ENCODE assay signal across 7 mouse cellular contexts in genomic region chr1:21161742-21162141, GRCm38 (mm10). TPM values are rescaled to one million over a fixed set of nuclear protein-coding genes. Genes with fewer than 3 reads are reported as not detected.
DNase-seq lines count a peak whose midpoint lies in the region; ATAC-seq lines count a peak whose summit lies in the region.

No protein-coding gene starts in this region.

- no peak overlapping the region for H3K4me3 ChIP-seq in hindbrain, embryonic 15.5 days

- H3K27ac ChIP-seq in hindbrain, embryonic 15.5 days (replicated peaks): no peak overlapping the region

- peak; percentile 56 for ATAC-seq in frontal cortex, adult (ENCODE audit: low TSS enrichment)
- ATAC-seq in hindbrain, embryonic 15.5 days (ENCODE audit: low FRiP score, low read depth): 0 out of 2 replicates have a peak, but pooled peaks have one; percentile 36
- peak; percentile 46 for ATAC-seq in megakaryocyte-erythroid progenitor cell, adult 5-6 weeks (replicated peaks; ENCODE audit: low FRiP score, low TSS enrichment, poor library complexity, severe bottlenecking)

- peaks cover 2% of the 10 kb centered on the region for H3K4me1 ChIP-seq in hindbrain, embryonic 15.5 days (replicated peaks)

- H3K9ac ChIP-seq in hindbrain, embryonic 15.5 days: no peak overlapping the region

- no peaks in the 10 kb centered on the region for H3K9me3 ChIP-seq in hindbrain, embryonic 15.5 days

- no peaks in the 10 kb centered on the region for H3K27me3 ChIP-seq in hindbrain, embryonic 15.5 days

- no peak overlapping the region for H3K4me2 ChIP-seq in hindbrain, embryonic 15.5 days

- WGBS in hindbrain, embryonic 15.5 days: 17% methylated on average over 5 of the region's 5 CpGs

- no peaks in the 10 kb centered on the region for H3K36me3 ChIP-seq in hindbrain, embryonic 15.5 days

- DNase-seq in WW6 (ENCODE audit: low read depth, low spot score): peak; percentile 36
- peak; percentile 68 to 81 for DNase-seq in cerebellum, adult 18-20 months
- peak; percentile 42 to 69 for DNase-seq in layer of hippocampus, postnatal 36 days
- DNase-seq in spleen, postnatal 14 days (ENCODE audit: low spot score in 2 of 2): peak; percentile 13 to 64

RNA-seq across cellular contexts. Expression of gene Tmem14a, which starts 56.6 kb away (rescaled TPM):
- polyA plus RNA-seq in hindbrain, embryonic 15.5 days (2015; fragmentation: Nextera tagmentation; extraction: Ambion mirVana): 19.2 and 20.8 TPM in 2 replicates
- 10 to 100 TPM; 24.7 to 30.7 TPM for total RNA-seq in layer of hippocampus, postnatal 36 days (2021)
- 2.4 and 3.4 TPM in 2 replicates for total RNA-seq in megakaryocyte-erythroid progenitor cell, adult 5-6 weeks (2014; fragmentation: Nextera tagmentation)
- 0.65 and 0.85 TPM in 2 replicates for total RNA-seq in megakaryocyte-erythroid progenitor cell, adult 5-6 weeks (2017)

Comparison
In these comparisons a context has a peak if more than half of its experiments do, and no peak if none do; other contexts are left out.
1. RNA of gene Tmem14a, which starts 56.6 kb away (total RNA-seq): 24.7 to 30.7 TPM in layer of hippocampus, postnatal 36 days; 0.65 to 3.4 TPM in megakaryocyte-erythroid progenitor cell, adult 5-6 weeks; every median in the first group is over 4 times any median in the second.
2. Peak in every context shown above with its lines, with median percentiles within 50 percentile points of each other: DNase-seq and ATAC-seq.